Mouse (Mus musculus) frontal cortex, postnatal 10 days (tissue): ENCODE measurements at regions not wholly inside any gene's neighbourhood (a gene's known extent, or its start where the extent isn't known, plus 50 kb on each side); places are given as distances from the start of the nearest gene placed in this dataset.

Experiments used
- DNase-seq, 2 experiments: peaks; one replicate each; pipeline ENCODE4 v3.0.0; 2022; ENCODE audit warnings: low spot score in 2 of 2, mixed read lengths in 1 of 2

GRCm38 (mm10) chr7:115378836-115379235 lies 635.3 kb downstream of the Insc start:
- no peak for DNase-seq

DNA sequence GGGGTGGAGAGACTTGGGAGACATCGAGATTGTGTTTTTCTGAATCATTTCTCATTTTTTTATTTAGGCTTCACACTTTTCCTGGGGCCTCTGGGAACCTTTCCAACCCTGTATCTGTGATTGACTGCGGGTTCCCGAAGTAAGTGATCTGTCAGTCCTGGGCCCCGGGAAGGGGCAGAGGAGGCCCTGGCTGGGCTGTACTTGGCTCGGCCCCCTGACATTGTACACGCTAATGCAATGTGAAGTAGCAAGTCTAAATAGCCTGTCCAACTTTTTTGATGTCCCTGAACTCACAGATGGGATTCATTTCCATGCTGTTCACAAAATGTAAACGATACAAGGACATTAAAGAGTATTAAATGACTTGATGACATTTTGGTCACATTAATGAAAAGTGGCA lies 636.1 kb downstream of the Insc start:
- DNase-seq, result no peak

DNA sequence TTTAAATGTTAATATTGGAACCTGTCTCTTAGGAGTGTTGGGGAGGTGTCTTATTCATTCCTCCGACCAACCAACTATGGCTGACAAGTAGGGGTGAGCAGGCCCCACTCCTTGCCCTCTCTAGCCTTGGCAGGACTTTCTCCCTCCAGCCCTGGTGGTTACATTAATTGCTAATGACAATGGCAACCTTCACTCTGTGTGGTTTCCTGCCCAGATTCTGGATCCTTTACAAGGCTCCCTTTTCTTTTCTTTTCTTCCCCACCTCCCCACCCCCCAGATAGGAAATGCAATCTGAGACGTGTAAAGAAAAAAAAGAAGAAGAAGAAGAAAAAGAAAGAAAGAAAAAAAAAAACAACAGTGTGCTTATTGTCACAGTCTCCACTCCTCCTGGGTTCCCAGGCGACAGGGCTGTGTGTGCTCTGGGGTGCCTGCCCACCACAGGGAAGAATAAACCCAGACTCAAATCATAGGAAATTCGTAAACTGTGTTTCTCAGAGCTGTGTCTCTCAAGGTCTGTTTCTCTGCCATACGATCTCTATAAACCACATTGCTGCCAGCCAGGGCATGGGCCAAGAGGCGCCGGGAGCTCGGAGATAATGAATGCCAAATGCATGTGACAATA lies 637.6 kb downstream of the Insc start:
- no peak for DNase-seq

DNA sequence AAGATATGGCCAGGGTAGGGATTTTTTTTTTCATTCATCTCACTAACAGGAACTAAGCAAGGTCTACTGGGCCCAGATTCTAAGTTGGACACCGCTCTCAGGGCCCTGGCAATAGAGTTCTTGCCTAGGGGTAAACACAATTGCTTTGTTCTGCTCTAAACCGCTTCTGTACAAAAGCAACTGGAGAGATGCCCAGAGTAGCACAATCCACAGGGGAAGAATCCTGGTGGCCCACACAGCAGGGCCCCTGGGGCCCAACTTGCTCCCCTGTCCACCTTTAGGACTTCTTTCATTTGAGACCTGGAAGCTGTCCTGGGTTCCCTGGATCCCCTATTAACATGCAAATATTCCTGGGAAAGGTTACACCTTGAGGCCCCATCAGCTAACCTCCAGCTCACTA lies 639.4 kb downstream of the Insc start:
- no peak for DNase-seq

DNA sequence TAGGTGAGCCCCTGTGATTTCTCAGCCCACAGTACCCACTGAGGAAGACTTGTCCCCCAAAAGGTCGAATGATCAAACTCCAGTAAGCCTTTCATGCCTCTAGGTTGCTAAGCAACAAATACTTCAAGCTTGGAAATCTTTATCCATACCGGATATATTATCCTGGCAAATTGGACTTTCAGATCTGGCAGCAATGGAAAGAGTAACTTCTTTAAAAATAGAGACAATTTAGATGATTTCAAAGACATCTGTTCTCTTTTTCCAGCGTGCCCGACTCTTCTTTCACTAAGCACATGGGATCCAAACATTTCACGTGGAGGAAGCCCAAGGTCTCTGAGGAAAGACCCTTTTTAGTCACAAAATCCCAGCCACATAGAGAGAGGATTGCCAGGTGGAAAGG lies 645.4 kb downstream of the Insc start:
- no peak for DNase-seq

DNA sequence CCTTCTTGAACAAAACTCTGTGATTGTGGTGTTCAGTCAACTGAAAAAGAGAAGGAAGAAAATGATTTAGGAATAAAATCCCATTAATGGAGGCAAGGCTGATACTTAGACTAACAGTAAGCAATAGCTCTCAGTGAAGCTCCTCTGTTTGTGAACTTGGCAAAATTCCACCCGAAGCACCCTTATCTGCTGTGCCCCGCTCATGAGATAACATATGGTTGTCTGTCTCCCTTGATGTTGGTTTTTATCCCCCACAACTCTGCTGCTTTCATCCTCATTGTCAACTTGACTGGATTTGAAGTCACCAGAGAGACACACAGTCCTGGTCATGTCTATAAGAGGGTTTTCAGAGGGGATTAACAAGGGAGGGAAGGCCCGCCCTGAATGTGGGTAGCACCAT lies 646.1 kb downstream of the Sox6 start:
- no peak for DNase-seq

GRCm38 (mm10) chr7:115398202-115398601 lies 640.4 kb downstream of the Sox6 start:
- no peak for DNase-seq

DNA sequence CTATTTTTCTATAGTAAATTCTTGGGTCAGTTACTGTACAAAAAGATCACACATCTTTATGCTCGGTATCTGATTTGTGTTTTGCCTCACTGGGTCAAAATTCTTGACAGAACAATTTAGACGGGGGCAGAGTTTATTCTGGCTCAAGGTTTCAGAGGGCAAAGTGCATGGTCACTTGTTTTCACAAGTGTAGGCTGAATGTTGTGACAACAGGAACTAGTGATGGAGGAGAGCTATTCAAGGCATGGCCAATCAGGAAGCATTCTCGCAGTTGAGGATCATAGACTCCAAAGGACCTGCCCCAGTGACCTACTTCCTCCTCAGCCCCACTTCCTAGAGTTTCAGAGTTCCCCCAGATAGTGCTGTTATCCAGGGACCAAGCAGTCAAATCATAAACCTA lies 639.1 kb downstream of the Sox6 start:
- DNase-seq, result no peak

GRCm38 (mm10) chr7:115407889-115408288 lies 630.7 kb downstream of the Sox6 start:
- no peak for DNase-seq

DNA sequence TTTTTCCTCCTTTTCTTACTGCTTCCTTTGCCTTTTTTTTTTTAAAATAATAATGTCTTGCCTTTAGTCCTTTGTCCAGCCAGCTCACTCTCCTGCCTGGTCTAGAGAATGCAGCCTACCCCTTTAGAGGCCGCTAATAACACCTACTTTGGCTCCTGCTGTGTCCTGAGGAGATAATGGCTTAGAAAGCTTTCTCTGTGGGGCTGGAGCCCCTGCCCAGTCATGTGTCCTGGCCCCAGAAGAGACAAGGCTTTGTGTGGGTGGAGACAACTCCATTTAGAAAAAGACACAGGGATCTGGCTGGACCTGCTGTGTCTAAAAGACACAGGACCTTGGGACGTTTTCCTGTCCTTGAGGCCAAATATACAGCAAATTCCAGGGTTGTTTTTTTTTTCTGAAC lies 629.7 kb downstream of the Sox6 start:
- no peak for DNase-seq

- DNase-seq, result no peak
Measured at GRCm38 (mm10) chr7:115410501-115411230, 627.9 kb downstream of the Sox6 start.

- no peak for DNase-seq
Measured at GRCm38 (mm10) chr7:115411456-115411855, 627.1 kb downstream of the Sox6 start.

DNA sequence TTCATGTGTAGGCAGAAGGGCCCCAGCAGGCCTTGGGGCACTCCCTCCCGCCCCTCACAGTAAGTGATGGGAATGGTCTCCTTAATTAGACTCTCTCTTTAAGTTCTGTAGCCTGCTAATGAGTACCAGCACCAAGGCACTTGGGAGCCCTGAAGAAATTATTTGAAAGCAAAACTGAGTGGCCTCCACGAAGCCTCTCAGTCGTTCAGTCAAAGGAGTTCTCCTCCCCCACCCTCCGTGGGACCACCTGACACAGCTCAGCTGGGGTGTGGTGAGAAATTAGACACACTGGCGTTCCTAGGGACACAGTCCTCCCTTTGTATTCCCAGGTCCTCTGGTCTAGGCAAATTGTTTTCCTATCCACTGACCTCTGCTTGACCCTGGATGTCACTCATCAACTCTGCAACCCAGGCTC lies 623.4 kb downstream of the Sox6 start:
- no peak for DNase-seq
